Mouse (Mus musculus) hindbrain, embryonic 11.5 days (tissue): ENCODE measurements around the gene Cdkl2. TPM values are rescaled to one million over a fixed set of nuclear protein-coding genes. Genes with fewer than 3 reads are reported as not detected.

ENCODE experiments used
- ATAC-seq: fragments of 200-750 bp; cut with Nextera tagmentation; 2 replicates; pipeline ENCODE4 v1.8.0; 2017; ENCODE audit warnings: mild to moderate bottlenecking, moderate TSS enrichment, moderate library complexity; ENCODE audit not compliant: low FRiP score
- DNase-seq: peaks from one replicate; pipeline ENCODE4 v3.0.0-alpha.2; 2015; ENCODE audit warnings: low spot score
- H3K27ac ChIP-seq: fragments of 300-500 bp; sonication (generic); 2 replicates; pipeline ENCODE4 v1.5.1; 2014; ENCODE audit warnings: mild to moderate bottlenecking, low read depth, low read length
- H3K27me3 ChIP-seq: fragments of 300-500 bp; sonication (generic); 2 replicates; pipeline ENCODE4 v1.6.1; 2014; ENCODE audit warnings: mild to moderate bottlenecking, low read length, moderate library complexity, mixed read lengths; ENCODE audit not compliant: control insufficient read depth, insufficient read depth
- H3K36me3 ChIP-seq: fragments of 300-500 bp; sonication (generic); 2 replicates; pipeline ENCODE4 v1.6.1; 2014; ENCODE audit warnings: mild to moderate bottlenecking, low read length, moderate library complexity, mixed read lengths; ENCODE audit not compliant: control insufficient read depth, insufficient read depth
- H3K4me1 ChIP-seq: fragments of 300-500 bp; sonication (generic); replicated peaks from 2 replicates; pipeline ENCODE4 v1.6.1; 2014; ENCODE audit warnings: low read length, mixed read lengths; ENCODE audit not compliant: control insufficient read depth, insufficient read depth
- H3K4me2 ChIP-seq: fragments of 300-500 bp; sonication (generic); replicated peaks from 2 replicates; pipeline ENCODE4 v1.6.1; 2014; ENCODE audit warnings: mild to moderate bottlenecking, low read depth, low read length
- H3K4me3 ChIP-seq: fragments of 300-500 bp; sonication (generic); 2 replicates; pipeline ENCODE4 v1.5.1; 2014; ENCODE audit warnings: low read depth, low read length
- H3K9ac ChIP-seq: fragments of 300-500 bp; sonication (generic); 2 replicates; pipeline ENCODE4 v1.6.1; 2014; ENCODE audit warnings: low read depth, low read length
- H3K9me3 ChIP-seq: fragments of 300-500 bp; sonication (generic); 2 replicates; pipeline ENCODE4 v1.6.1; 2016; ENCODE audit warnings: low read length; ENCODE audit not compliant: control insufficient read depth
- WGBS: fragments of 180-500 bp; shearing (Covaris S2); extraction: QIAGEN DNeasy Blood & Tissue Kit; methylation state at CpG from one replicate; pipeline ENCODE4 v1.1.7; 2014; 5-methylcytosine and 5-hydroxymethylcytosine counted together
- polyA plus RNA-seq: library from polyadenylated mRNA; unstranded; fragments of >200 nt; fragmentation: Nextera tagmentation; extraction: Ambion mirVana; gene quantifications from 2 replicates; pipeline ENCODE4 v1.2.1, GENCODE M21; 2014

Gene Cdkl2
- polyA plus RNA-seq: 1.4 and 1.7 TPM in 2 replicates

- DNase-seq (no peak), ATAC-seq (no peak)
- Histone ChIP-seq H3K27me3 (no peaks in the 10 kb centered on the region; the same call in 1 of the 2 replicates), H3K36me3 (no peaks in the 10 kb centered on the region), H3K27ac (no peak within 1 kb of the TSS), H3K4me3 (peak within 1 kb of the TSS; percentile 61), H3K9me3 (no peaks in the 10 kb centered on the region), H3K4me2 (peak within 1 kb of the TSS; percentile 98), H3K4me1 (no peaks in the 10 kb centered on the region), H3K9ac (peak within 1 kb of the TSS; percentile 56)
- WGBS: 72% methylated on average over 4 of the region's 4 CpGs
Measured at GRCm38 (mm10) chr5:92043783-92044182, at the start of gene Cdkl2. Gene Cdkl2, minus strand, starts transcription at chr5:92043883.

GRCm38 (mm10) chr5:92087469-92087868, 43.8 kb upstream of the Cdkl2 start:
- WGBS: 93% methylated on average over 4 of the region's 4 CpGs
- no peak overlapping the region for H3K4me2 ChIP-seq
- no peaks in the 10 kb centered on the region for H3K36me3 ChIP-seq
- H3K4me3 ChIP-seq: no peak overlapping the region
- H3K9ac ChIP-seq: no peak overlapping the region
- no peaks in the 10 kb centered on the region for H3K4me1 ChIP-seq
- ATAC-seq (no peak), DNase-seq (no peak)
- no peaks in the 10 kb centered on the region for H3K9me3 ChIP-seq
- no peaks in the 10 kb centered on the region for H3K27me3 ChIP-seq
- no peak overlapping the region for H3K27ac ChIP-seq

- Histone ChIP-seq H3K27me3 (no peaks in the 10 kb centered on the region), H3K9me3 (no peaks in the 10 kb centered on the region), H3K4me2 (no peak overlapping the region), H3K9ac (no peak overlapping the region), H3K36me3 (no peaks in the 10 kb centered on the region), H3K4me1 (no peaks in the 10 kb centered on the region), H3K27ac (no peak overlapping the region), H3K4me3 (no peak overlapping the region)
- ATAC-seq (no peak), DNase-seq (no peak)
- 86% methylated on average over 7 of the region's 7 CpGs for WGBS
Measured at GRCm38 (mm10) chr5:92085821-92086550, 42.3 kb upstream of the Cdkl2 start.

GRCm38 (mm10) chr5:92085246-92085645, 41.6 kb upstream of the Cdkl2 start:
- H3K9ac ChIP-seq: no peak overlapping the region
- H3K9me3 ChIP-seq: no peaks in the 10 kb centered on the region
- no peak overlapping the region for H3K4me2 ChIP-seq
- DNase-seq (no peak), ATAC-seq (no peak)
- 69% methylated on average over 4 of the region's 4 CpGs for WGBS
- no peaks in the 10 kb centered on the region for H3K36me3 ChIP-seq
- no peaks in the 10 kb centered on the region for H3K27me3 ChIP-seq
- no peak overlapping the region for H3K27ac ChIP-seq
- H3K4me3 ChIP-seq: no peak overlapping the region
- no peaks in the 10 kb centered on the region for H3K4me1 ChIP-seq

GRCm38 (mm10) chr5:92083417-92084038, 39.8 kb upstream of the Cdkl2 start, which contains the start of gene G3bp2:
Gene G3bp2, minus strand, starts transcription at chr5:92083719.
- Histone ChIP-seq H3K4me1 (no peaks in the 10 kb centered on the region), H3K36me3 (no peaks in the 10 kb centered on the region), H3K9me3 (no peaks in the 10 kb centered on the region), H3K4me3 (peak within 1 kb of the TSS; percentile 64), H3K4me2 (peak within 1 kb of the TSS; percentile 74), H3K27ac (peak within 1 kb of the TSS; percentile 98), H3K9ac (peak within 1 kb of the TSS; percentile 87), H3K27me3 (no peaks in the 10 kb centered on the region)
- DNase-seq (peak; percentile 98), ATAC-seq (peak; percentile 98)
- WGBS: under 1% methylated on average over 61 of the region's 65 CpGs

GRCm38 (mm10) chr5:92082821-92083401, 39.2 kb upstream of the Cdkl2 start:
- no peaks in the 10 kb centered on the region for H3K27me3 ChIP-seq
- peak overlapping the region; percentile 74 for H3K4me2 ChIP-seq
- H3K4me1 ChIP-seq: no peaks in the 10 kb centered on the region
- no peaks in the 10 kb centered on the region for H3K36me3 ChIP-seq
- H3K9me3 ChIP-seq: no peaks in the 10 kb centered on the region
- peak overlapping the region; percentile 87 for H3K9ac ChIP-seq
- H3K4me3 ChIP-seq: peak overlapping the region; percentile 64
- ATAC-seq (peak; percentile 80), DNase-seq (peak; percentile 78)
- H3K27ac ChIP-seq: peak overlapping the region; percentile 98
- 0% methylated on average over 55 of the region's 55 CpGs for WGBS

GRCm38 (mm10) chr5:92081326-92081725, 37.6 kb upstream of the Cdkl2 start:
- 77% methylated on average over 3 of the region's 3 CpGs for WGBS
- Histone ChIP-seq H3K4me3 (0 out of 2 replicates have a peak overlapping the region, but pooled peaks have one; percentile 64), H3K4me2 (peak overlapping the region; percentile 74), H3K27me3 (no peaks in the 10 kb centered on the region), H3K9ac (no peak overlapping the region), H3K36me3 (no peaks in the 10 kb centered on the region), H3K4me1 (no peaks in the 10 kb centered on the region), H3K9me3 (no peaks in the 10 kb centered on the region), H3K27ac (no peak overlapping the region)
- DNase-seq (no peak), ATAC-seq (no peak)

- Histone ChIP-seq H3K9ac (no peak overlapping the region), H3K4me2 (no peak overlapping the region), H3K27ac (no peak overlapping the region), H3K36me3 (no peaks in the 10 kb centered on the region), H3K4me3 (no peak overlapping the region), H3K4me1 (no peaks in the 10 kb centered on the region), H3K27me3 (no peaks in the 10 kb centered on the region), H3K9me3 (no peaks in the 10 kb centered on the region)
- WGBS: 83% methylated on average over 1 of the region's 1 CpGs
- ATAC-seq: no peak
- no peak for DNase-seq
Measured at GRCm38 (mm10) chr5:92080400-92080799, 36.7 kb upstream of the Cdkl2 start.
